Mouse (Mus musculus) limb, embryonic 14.5 days (tissue): Measurements from ENCODE around the gene Hamp. TPM values are rescaled to one million over a fixed set of nuclear protein-coding genes. Genes with fewer than 3 reads are reported as not detected.

Experiments
- ATAC-seq: fragments of 200-750 bp; cut with Nextera tagmentation; 2 replicates; pipeline ENCODE4 v1.8.0; 2017; ENCODE audit warnings: low read depth, moderate number of reproducible peaks, moderate TSS enrichment; ENCODE audit not compliant: low FRiP score
- DNase-seq: peaks from one replicate; pipeline ENCODE4 v3.0.0-alpha.2; 2015; ENCODE audit warnings: low spot score
- H3K27ac ChIP-seq: fragments of 300-500 bp; sonication (generic); replicated peaks from 2 replicates; pipeline ENCODE4 v1.5.1; 2014; ENCODE audit warnings: low read depth, mild to moderate bottlenecking, low read length, moderate library complexity, mixed read lengths
- H3K27me3 ChIP-seq: fragments of 300-500 bp; sonication (generic); 2 replicates; pipeline ENCODE4 v1.6.1; 2014; ENCODE audit warnings: low read length, mixed read lengths; ENCODE audit not compliant: control insufficient read depth, insufficient read depth
- H3K36me3 ChIP-seq: fragments of 300-500 bp; sonication (generic); 2 replicates; pipeline ENCODE4 v1.6.1; 2014; ENCODE audit warnings: mild to moderate bottlenecking, low read length, moderate library complexity, mixed read lengths; ENCODE audit not compliant: control insufficient read depth, insufficient read depth
- H3K4me1 ChIP-seq: fragments of 300-500 bp; sonication (generic); 2 replicates; pipeline ENCODE4 v1.6.1; 2014; ENCODE audit warnings: antibody characterized with exemption, low read length, mixed read lengths; ENCODE audit not compliant: control insufficient read depth, insufficient read depth
- H3K4me2 ChIP-seq: fragments of 300-500 bp; sonication (generic); replicated peaks from 2 replicates; pipeline ENCODE4 v1.6.1; 2014; ENCODE audit warnings: low read depth, mild to moderate bottlenecking, low read length, moderate library complexity; ENCODE audit not compliant: severe bottlenecking
- H3K4me3 ChIP-seq: fragments of 300-500 bp; sonication (generic); replicated peaks from 2 replicates; pipeline ENCODE4 v1.5.1; 2014; ENCODE audit warnings: low read length
- H3K9ac ChIP-seq: fragments of 300-500 bp; sonication (generic); 2 replicates; pipeline ENCODE4 v1.6.1; 2014; ENCODE audit warnings: mild to moderate bottlenecking, low read depth, low read length, moderate library complexity; ENCODE audit not compliant: severe bottlenecking
- H3K9me3 ChIP-seq: fragments of 300-500 bp; sonication (generic); 2 replicates; pipeline ENCODE4 v1.6.1; 2016; ENCODE audit warnings: low read length; ENCODE audit not compliant: control insufficient read depth
- POLR2A ChIP-seq: fragments of 200-500 bp; IDR thresholded peaks from 2 replicates; pipeline ENCODE4 v1.8.0; 2012; ENCODE audit warnings: inconsistent platforms, mild to moderate bottlenecking, moderate library complexity, borderline replicate concordance; ENCODE audit not compliant: insufficient read depth, insufficient read length; ENCODE audit errors: extremely low read depth
- WGBS: fragments of 180-500 bp; shearing (Covaris S2); extraction: QIAGEN DNeasy Blood & Tissue Kit; methylation state at CpG from one replicate; pipeline ENCODE4 v1.1.7; 2014; 5-methylcytosine and 5-hydroxymethylcytosine counted together
- polyA plus RNA-seq, 2 experiments: library from polyadenylated mRNA; depleted of rRNA in 1 of 2; stranded (reverse) in 1 of 2; unstranded in 1 of 2; fragments of >200 nt; fragmentation: Nextera tagmentation in 1 of 2; extraction: Ambion mirVana in 1 of 2; gene quantifications; 2 replicates each; pipeline versions ENCODE4 v1.2.1 to v1.2.3; 2012 to 2014

The Hamp gene
- polyA plus RNA-seq (2012; rRNA removed) (0.23 TPM in 1 of 2 replicates, not detected in the other), polyA plus RNA-seq (2014; fragmentation: Nextera tagmentation; extraction: Ambion mirVana) (not detected in 2 replicates)

DNA sequence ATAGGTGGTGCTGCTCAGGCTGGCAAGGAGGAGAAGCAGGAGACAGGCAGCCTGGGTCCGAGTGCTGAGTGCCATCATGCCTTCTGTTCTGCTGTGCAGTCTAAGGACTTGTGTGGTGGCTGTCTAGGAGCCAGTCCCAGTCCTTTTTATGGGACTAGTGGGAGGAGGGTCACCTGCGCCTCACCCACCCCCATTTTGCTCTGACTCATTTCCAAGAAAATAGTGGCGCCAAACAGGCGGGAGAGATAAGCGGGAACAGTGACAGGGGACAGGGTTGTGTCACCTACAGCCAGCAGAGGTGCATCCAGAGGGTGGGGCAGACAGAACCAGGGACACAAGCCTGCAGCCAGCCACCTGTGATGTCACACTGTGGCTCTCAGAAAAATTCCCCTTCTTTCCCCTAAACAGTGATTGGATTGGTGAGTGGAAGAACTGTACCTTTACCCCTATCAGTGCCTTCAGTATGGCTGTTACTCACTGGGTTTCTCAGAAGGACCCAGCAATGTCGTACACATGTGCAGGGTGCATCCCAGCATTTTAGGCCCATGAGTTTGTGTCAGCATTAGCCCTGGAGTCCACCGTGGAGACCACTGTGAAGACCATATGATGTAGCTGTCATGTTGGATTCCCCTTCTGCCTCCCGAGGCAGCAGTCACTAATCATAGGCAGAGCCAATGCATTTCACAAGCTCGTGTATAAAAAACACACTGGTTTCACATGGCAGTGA lies at the start of gene Hamp:
Hamp (minus strand) TSS at position 124 of the 727 bp plus-strand sequence.
- H3K9me3 ChIP-seq, result no peaks in the 10 kb centered on the region
- DNase-seq, result no peak
- no peak within 1 kb of the TSS for H3K27ac ChIP-seq
- H3K36me3 ChIP-seq, result peaks cover 17% of the 10 kb centered on the region
- no peak within 1 kb of the TSS for H3K4me3 ChIP-seq
- TF ChIP-seq POLR2A, result no peak
- no peak within 1 kb of the TSS for H3K9ac ChIP-seq
- no peaks in the 10 kb centered on the region for H3K27me3 ChIP-seq
- H3K4me2 ChIP-seq, result no peak within 1 kb of the TSS
- 63% methylated on average over 9 of the region's 9 CpGs for WGBS
- H3K4me1 ChIP-seq, result no peaks in the 10 kb centered on the region
- ATAC-seq, result no peak

DNA sequence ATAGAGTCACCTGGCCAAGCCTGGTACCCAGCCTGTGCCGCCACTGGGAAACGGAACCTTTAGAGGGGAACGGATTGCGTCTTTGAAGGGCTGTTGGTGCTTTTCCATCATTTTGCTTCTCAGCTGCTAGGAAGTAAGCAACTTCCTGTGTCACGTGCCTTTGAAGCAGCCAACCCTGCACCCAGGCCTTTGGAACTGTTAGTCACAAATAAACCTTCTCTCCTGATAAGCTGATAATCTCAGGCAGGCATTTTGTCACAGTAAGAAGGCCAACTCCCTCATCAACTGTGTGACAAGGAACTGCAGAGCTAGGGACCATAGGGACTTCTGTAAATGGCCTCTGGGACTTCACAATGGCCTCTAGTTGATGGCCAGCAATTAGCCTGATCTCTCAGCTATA lies 48.3 kb upstream of the Hamp start:
- Histone ChIP-seq H3K36me3 (no peaks in the 10 kb centered on the region), H3K27me3 (no peaks in the 10 kb centered on the region), H3K4me1 (no peaks in the 10 kb centered on the region), H3K9me3 (0 out of 2 replicates have a peak, but pooled peaks cover 4% of the 10 kb centered on the region), H3K4me2 (no peak overlapping the region), H3K4me3 (no peak overlapping the region), H3K9ac (no peak overlapping the region), H3K27ac (no peak overlapping the region)
- DNase-seq (no peak), ATAC-seq (no peak)
- TF ChIP-seq POLR2A, result no peak
- WGBS, result 75% methylated on average over 5 of the region's 5 CpGs

DNA sequence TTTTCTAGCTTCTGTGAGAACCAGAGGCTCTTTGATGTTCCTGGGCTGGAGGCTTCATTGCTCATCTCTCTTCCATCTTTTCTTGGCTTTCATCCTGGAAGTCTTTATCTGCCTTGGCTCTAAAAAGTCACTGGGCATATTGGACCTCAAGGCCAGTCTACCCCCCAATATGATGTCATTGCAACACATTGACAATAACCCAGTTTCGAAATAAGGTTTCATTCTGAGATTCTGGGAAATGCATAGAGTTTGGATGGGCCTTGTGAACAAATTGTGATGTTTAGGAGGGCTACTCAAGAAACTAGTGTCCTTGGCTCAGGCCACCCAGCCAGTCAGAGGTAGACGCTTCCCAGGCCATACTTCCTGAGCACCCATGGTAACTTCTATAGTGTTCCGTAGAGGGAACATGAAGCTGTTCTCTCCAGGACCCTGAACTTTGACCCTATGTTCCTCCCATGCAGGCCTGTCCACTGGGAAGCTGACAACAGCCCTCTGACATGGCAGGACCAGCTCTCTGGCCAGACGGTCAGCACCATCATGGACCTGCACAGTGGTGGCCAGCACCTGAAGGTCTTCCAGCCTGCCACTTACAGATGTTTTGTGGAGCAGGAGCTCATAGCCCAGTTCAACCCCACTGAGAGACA lies 44.8 kb upstream of the Hamp start:
- H3K4me3 ChIP-seq, result no peak overlapping the region
- no peak for DNase-seq
- ATAC-seq, result no peak
- WGBS, result 79% methylated on average over 4 of the region's 4 CpGs
- no peak overlapping the region for H3K27ac ChIP-seq
- no peak overlapping the region for H3K4me2 ChIP-seq
- TF ChIP-seq POLR2A, result no peak
- no peaks in the 10 kb centered on the region for H3K9me3 ChIP-seq
- no peaks in the 10 kb centered on the region for H3K36me3 ChIP-seq
- H3K4me1 ChIP-seq, result no peaks in the 10 kb centered on the region
- H3K9ac ChIP-seq, result no peak overlapping the region
- H3K27me3 ChIP-seq, result no peaks in the 10 kb centered on the region

DNA sequence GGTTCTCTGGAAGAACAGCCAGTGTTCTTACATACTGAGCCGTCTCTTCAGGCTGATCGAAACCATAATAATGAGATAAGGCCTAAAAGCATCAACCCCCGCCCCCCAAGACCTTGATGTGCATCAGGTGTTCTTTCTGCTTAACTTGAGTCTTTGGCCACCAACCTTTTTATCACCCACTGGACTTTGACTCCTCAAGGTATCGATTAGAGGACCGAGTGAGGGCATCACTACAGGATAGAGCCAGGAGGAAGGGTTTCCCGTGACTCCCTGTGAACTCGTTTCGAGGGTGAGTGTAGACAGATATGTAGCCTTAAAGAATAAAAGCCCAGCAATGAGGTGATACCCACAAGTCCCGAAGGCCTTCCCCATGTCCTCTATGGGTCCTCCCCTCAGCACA lies 41.5 kb upstream of the Hamp start:
- H3K27ac ChIP-seq, result no peak overlapping the region
- no peak overlapping the region for H3K4me3 ChIP-seq
- ATAC-seq (no peak), DNase-seq (no peak)
- no peak overlapping the region for H3K9ac ChIP-seq
- H3K36me3 ChIP-seq, result no peaks in the 10 kb centered on the region
- WGBS, result 85% methylated on average over 9 of the region's 9 CpGs
- H3K9me3 ChIP-seq, result no peaks in the 10 kb centered on the region
- no peak for TF ChIP-seq POLR2A
- no peaks in the 10 kb centered on the region for H3K27me3 ChIP-seq
- H3K4me1 ChIP-seq, result no peaks in the 10 kb centered on the region
- no peak overlapping the region for H3K4me2 ChIP-seq

DNA sequence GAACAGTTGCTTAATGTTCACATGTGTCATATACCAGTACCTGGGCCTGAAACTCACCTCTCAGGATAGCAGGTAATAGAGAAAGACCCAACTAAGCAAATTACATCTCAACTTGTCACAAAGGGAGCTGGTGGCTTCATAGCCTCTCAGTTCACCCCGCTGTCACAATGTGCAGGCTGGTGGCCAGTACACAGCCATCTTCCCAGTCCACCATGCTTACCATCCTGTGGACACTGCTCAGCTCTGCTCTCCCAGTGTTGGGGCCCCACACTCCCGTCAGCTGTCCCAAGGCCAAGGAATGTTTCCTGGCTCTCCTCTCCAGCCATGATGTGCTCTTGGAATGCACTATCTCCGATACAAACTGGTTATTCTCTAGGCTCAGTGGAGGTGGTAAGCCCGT lies 37.9 kb upstream of the Hamp start:
- H3K36me3 ChIP-seq, result no peaks in the 10 kb centered on the region
- TF ChIP-seq POLR2A, result no peak
- no peaks in the 10 kb centered on the region for H3K27me3 ChIP-seq
- WGBS, result 96% methylated on average over 4 of the region's 4 CpGs
- no peak overlapping the region for H3K4me3 ChIP-seq
- H3K4me2 ChIP-seq, result no peak overlapping the region
- H3K27ac ChIP-seq, result no peak overlapping the region
- DNase-seq (no peak), ATAC-seq (no peak)
- H3K9me3 ChIP-seq, result no peaks in the 10 kb centered on the region
- no peak overlapping the region for H3K9ac ChIP-seq
- H3K4me1 ChIP-seq, result no peaks in the 10 kb centered on the region
